Mouse (Mus musculus): ENCODE measurements around the gene Yipf1.

Yipf1 gene

DNA sequence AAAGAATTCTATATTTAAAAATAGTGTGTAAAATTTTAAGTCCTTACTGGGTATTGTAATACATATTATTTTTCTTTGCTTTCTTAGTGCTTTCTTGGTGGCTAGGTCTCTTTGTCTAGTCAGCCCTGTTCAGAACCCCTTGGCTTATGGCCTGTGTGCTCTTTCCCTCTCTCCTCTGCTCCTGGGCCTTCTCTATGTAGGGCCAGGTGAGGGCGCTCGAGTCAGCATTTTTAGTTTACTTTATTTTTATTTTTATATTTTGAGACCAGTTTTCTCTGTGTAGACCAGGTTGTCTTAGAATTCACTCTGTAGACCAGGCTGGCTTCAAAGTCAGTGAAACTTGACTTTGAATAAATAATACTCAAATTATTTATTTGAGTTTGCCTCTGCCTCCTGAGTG lies 58.1 kb downstream of the Yipf1 start:
- DNase-seq (ENCODE audit: low spot score in 2 of 2): no peak

DNA sequence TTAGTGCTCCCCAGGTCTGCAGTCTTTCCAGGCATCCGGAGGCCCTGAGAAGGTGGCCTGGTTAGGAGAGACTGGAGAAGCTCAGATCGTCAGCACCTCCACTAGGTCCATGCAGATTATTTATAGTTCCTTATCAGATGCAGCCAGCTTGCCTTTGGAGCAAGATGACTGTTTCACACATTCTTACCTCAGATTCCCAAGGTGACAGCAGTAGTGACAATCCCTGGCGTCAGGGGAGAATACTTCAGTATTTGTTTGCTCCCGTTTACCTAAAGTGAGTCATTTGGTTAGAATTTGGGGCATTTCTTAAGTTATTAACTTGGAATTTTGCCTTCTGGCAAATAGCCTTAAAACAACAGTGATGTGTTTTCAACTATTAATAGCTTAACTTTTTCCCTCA lies 60.5 kb downstream of the Yipf1 start:
- DNase-seq (ENCODE audit: low spot score in 2 of 2): no peak

- no peak for DNase-seq (ENCODE audit: low spot score in 2 of 2)
Measured at GRCm38 (mm10) chr4:107378954-107379353, 64.8 kb downstream of the Yipf1 start.

- DNase-seq (ENCODE audit: low spot score in 2 of 2): no peak
Measured at GRCm38 (mm10) chr4:107380871-107381270, 66.7 kb downstream of the Yipf1 start.

- no peak for DNase-seq (ENCODE audit: low spot score in 2 of 2)
Measured at GRCm38 (mm10) chr4:107387038-107387437, 72.9 kb downstream of the Yipf1 start.

DNA sequence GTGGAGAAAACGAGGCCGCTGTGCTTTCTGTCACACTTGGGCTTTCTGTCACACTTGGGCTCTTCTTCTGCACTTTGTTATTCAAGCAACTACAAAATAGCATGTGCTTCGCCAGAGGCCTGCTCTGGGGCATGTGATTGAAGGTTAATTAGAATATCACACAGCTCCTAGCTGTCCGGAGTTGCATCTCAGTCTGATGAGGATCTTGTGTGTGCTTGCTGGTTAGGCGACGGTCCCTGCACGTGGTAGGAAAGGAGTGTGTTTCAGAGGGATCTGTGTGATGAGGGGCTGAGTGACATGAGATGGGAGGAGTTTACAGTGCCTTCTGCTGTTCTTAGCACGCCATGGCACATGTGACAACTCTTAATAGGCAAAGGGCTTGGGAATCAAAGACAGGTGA lies 73.3 kb downstream of the Yipf1 start:
- DNase-seq (ENCODE audit: low spot score in 2 of 2): no peak

GRCm38 (mm10) chr4:107388291-107388690 lies 74.1 kb downstream of the Yipf1 start:
- DNase-seq (ENCODE audit: low spot score in 2 of 2): no peak

GRCm38 (mm10) chr4:107389345-107389744 lies 75.2 kb downstream of the Yipf1 start:
- no peak for DNase-seq (ENCODE audit: low spot score in 2 of 2)

- DNase-seq (ENCODE audit: low spot score in 2 of 2): no peak
Measured at GRCm38 (mm10) chr4:107393771-107394170, 79.6 kb downstream of the Yipf1 start.
